Mouse (Mus musculus) testis, postnatal 10 days (tissue): ENCODE results near the gene Scn8a.

Experiments used
- DNase-seq: peaks from one replicate; pipeline ENCODE4 v3.0.0; 2021; ENCODE audit warnings: low spot score

The Scn8a gene

GRCm38 (mm10) chr15:100960958-100961357 is 91.3 kb downstream of the Scn8a start:
- DNase-seq = no peak

- no peak for DNase-seq
These were observed 91.9 kb downstream of the Scn8a start for GRCm38 (mm10) chr15:100961561-100961960.

- DNase-seq = no peak
These were observed 101.8 kb downstream of the Scn8a start for GRCm38 (mm10) chr15:100971443-100971842.

GRCm38 (mm10) chr15:100972795-100973194 is 103.1 kb downstream of the Scn8a start:
- no peak for DNase-seq

GRCm38 (mm10) chr15:100974679-100975078 is 105.0 kb downstream of the Scn8a start:
- no peak for DNase-seq

- peak; percentile 65 for DNase-seq
These were observed 113.9 kb downstream of the Scn8a start for GRCm38 (mm10) chr15:100983427-100984153.

GRCm38 (mm10) chr15:100984154-100984893 is 114.7 kb downstream of the Scn8a start:
- DNase-seq = no peak

- DNase-seq = no peak
These were observed 116.8 kb downstream of the Scn8a start for GRCm38 (mm10) chr15:100986479-100986878.

GRCm38 (mm10) chr15:100987031-100987430 is 117.4 kb downstream of the Scn8a start:
- DNase-seq = no peak

- no peak for DNase-seq
These were observed 120.6 kb downstream of the Scn8a start for GRCm38 (mm10) chr15:100990283-100990682.

GRCm38 (mm10) chr15:100997090-100997489 is 127.4 kb downstream of the Scn8a start:
- peak; percentile 69 for DNase-seq

GRCm38 (mm10) chr15:101001685-101002084 is 132.0 kb downstream of the Scn8a start:
- DNase-seq = no peak

- DNase-seq = no peak
These were observed 132.8 kb downstream of the Scn8a start for GRCm38 (mm10) chr15:101002466-101002865.

- DNase-seq = no peak
These were observed 134.9 kb downstream of the Scn8a start for GRCm38 (mm10) chr15:101004538-101004937.

- DNase-seq = no peak
These were observed 136.1 kb downstream of the Scn8a start for GRCm38 (mm10) chr15:101005717-101006116.

- no peak for DNase-seq
These were observed 136.8 kb downstream of the Scn8a start for GRCm38 (mm10) chr15:101006251-101007040.

- DNase-seq = no peak
These were observed 137.6 kb downstream of the Scn8a start for GRCm38 (mm10) chr15:101007236-101007635.

GRCm38 (mm10) chr15:101008386-101009010 is 138.8 kb downstream of the Scn8a start:
- no peak for DNase-seq

GRCm38 (mm10) chr15:101011352-101011751 is 141.7 kb downstream of the Scn8a start:
- no peak for DNase-seq

GRCm38 (mm10) chr15:101028960-101029359 is 159.3 kb downstream of the Scn8a start:
- DNase-seq = no peak

GRCm38 (mm10) chr15:101039651-101040050 is 170.0 kb downstream of the Scn8a start:
- no peak for DNase-seq

GRCm38 (mm10) chr15:101041966-101042365 is 172.3 kb downstream of the Scn8a start:
- no peak for DNase-seq
